Mouse (Mus musculus): Measurements from ENCODE around the gene Fgfr2.

GRCm38 (mm10) chr7:130914693-130915363, 2208.3 kb downstream of the Fgfr2 start:
- TF ChIP-seq POLR2A (IDR thresholded peaks at IDR 0.05; ENCODE audit: low read depth, low read length), result no peak
- peak; percentile 39 for TF ChIP-seq CTCF (conservative IDR thresholded peaks at IDR 0.05; ENCODE audit: insufficient read depth, insufficient read length, low read depth, low read length)

Data from kidney, adult 2 months (tissue).